Mouse (Mus musculus): ENCODE data around the gene Trp53rkb.
"Not testable (repeated sequence)": the region's sequence is repeated elsewhere in the genome, so short reads cannot be mapped to it uniquely, and the experiment has no call there.

Gene Trp53rkb

GRCm38 (mm10) chr2:166792355-166792754 lies at the start of gene Trp53rkb:
Gene Trp53rkb, plus strand, starts transcription at chr2:166792531.
- DNase-seq (ENCODE audit: extremely low spot score): no peak

GRCm38 (mm10) chr2:166743504-166743903 lies 48.8 kb upstream of the Trp53rkb start:
- no peak for DNase-seq (ENCODE audit: extremely low spot score)

DNA sequence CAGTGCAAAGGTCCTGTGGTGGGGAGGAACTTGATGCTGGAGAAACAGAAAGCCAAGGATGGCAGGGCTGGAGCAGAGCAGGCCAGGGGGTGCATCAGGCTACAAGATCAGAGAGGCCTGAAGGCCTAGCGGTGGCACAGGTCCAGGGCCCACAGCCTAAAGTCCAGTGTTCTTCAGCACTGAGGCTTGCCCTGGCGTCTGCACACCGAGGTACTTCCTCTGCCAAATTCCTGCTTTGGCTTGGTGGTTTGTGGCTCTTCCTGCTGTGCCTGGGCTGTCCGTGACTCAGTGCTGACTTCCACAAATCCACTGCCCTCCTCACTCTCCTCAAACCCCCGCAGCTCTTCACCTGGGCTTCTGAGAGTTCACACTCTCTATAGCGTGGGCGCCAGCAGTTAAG lies 47.9 kb upstream of the Trp53rkb start:
- DNase-seq (ENCODE audit: extremely low spot score): no peak

DNA sequence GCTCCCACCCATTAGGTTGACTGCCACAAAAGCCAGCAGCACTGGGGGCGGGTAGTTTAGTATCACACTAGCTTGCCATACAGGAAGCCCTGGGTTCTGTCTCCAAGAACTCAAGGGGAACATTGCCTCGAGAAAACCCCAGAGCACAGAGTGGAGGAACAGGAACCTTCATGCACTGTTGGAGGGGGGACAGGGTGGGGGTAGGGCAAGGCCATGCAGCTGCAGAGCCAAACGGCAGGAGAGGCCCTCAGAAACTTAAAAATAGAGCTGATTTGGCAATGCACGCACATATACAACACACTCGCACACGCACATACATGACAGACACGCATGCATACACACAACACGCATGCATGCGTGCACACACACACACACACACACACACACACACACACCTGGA lies 46.5 kb upstream of the Trp53rkb start:
- DNase-seq (ENCODE audit: extremely low spot score): no peak

- not testable (repeated sequence) for DNase-seq (ENCODE audit: extremely low spot score)
These were observed 45.9 kb upstream of the Trp53rkb start for GRCm38 (mm10) chr2:166746261-166746913.

GRCm38 (mm10) chr2:166750620-166751191 lies 41.6 kb upstream of the Trp53rkb start:
- DNase-seq (ENCODE audit: extremely low spot score): no peak

GRCm38 (mm10) chr2:166754194-166754593 lies 38.1 kb upstream of the Trp53rkb start:
- DNase-seq (ENCODE audit: extremely low spot score): no peak

DNA sequence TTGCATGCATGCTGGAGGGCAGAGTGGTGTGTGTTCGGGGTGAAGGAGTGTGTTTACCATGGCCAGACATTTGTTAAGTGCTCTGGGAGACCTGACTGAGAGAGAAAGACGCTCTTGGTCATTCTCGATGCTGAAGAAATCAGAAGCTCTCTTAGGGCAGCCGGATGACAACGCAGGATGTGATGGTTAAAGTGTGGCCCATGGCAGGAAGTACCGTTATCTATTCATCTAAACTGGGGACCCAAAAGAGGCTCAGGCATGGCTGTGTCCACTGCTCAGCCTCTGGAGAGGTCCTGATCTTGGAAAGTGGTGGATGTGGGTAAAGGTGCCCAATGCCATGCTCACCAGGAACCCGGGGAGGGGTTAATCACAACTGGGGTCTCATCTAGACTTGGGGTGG lies 37.6 kb upstream of the Trp53rkb start:
- DNase-seq (ENCODE audit: extremely low spot score): no peak

DNA sequence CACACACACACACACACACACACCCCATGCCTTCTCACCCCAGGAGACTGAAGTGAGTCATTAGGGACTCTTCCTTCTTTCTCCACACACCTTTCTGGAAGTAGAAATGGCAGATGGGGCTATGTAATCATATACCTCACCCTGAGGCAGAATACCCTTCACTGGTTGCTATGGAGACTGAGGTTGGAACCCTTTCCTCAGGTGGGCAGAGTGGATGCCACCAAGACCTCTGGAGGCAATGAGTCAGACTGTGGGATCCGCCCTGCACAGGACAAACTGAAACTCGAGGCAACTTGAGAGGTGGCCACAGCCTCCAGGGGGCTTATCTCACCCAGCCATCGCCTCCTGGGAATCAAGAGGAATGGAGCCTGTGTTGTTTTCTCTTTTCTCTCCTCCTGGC lies 34.4 kb upstream of the Trp53rkb start:
- DNase-seq (ENCODE audit: extremely low spot score): no peak

DNA sequence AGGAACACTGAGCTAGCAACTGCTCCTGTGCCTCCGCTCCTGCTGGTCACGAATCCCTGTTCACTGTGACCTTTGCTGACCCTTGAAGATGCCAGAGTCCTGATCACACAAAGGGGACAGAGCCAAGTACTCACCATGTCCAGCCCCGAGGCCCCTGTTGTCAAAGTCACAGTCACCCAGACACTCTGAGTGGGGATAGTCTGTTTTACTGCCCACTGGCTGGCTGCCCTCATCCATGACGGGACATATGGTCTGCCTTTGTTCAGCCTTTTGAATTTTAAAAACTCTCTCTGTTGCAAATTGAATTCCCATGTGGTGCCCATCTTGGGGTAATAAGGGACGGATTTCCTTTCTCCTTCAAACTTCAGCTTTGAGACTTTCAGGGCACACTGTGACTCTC lies 28.3 kb upstream of the Trp53rkb start:
- peak; percentile 44 for DNase-seq (ENCODE audit: extremely low spot score)

GRCm38 (mm10) chr2:166767591-166767990 lies 24.7 kb upstream of the Trp53rkb start:
- no peak for DNase-seq (ENCODE audit: extremely low spot score)

DNA sequence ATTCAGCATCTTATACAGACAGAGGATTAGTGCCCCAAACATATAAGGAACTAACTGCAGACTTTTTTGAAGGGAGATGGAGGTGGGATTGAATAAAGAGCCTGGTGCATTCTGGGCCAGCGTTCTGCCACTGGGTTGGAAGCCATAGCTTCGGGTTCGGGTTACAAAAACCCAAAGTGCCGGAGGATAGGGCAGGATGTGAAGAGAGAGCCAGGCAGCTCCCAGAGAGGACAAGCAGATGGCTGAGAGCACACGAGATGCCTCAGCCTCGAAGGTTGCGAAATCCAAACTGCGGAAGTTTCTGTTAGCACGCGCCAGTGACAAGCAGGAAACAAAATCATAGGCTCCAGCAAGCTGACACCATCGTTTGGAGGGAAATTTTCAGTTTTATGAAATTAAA lies 20.9 kb upstream of the Trp53rkb start:
- DNase-seq (ENCODE audit: extremely low spot score): no peak

DNA sequence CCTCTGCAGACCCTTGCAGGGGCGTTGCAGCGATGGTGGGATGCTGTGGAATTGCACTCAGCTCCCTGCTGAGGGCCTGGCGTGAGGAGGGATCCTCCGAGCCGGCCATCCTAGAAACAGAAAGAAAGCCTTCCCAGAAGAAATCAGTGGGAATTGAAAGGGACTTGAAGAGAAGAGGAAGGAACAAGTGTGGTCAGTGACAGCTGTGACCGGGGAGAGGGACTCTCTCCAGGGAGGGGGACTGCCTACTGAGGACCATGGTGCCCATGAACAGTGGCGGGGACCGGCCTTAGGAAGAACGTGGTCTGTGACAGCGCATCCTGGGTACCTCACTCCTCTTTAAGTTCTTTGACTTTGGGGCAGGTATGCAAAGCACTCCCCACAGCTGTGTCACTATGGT lies 18.7 kb upstream of the Trp53rkb start:
- DNase-seq (ENCODE audit: extremely low spot score): no peak

DNA sequence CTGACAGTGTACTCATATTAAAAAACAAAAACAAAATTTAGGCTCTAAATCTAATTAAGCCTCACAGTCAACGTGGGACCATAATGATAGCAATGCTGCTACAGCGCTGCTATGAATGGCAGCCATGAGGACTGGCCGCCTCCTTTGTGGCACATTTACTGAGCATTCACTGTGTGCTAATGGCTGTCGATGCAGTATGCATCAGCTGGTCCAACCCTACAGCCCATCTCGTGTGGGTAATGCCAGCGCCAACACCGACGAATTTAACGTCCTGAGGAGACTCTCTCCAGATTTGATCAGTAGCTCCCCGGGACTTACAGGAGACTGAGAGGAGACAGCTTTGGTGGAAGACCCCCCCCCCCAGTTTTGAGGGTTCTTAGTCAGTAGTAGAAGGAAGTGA lies 18.1 kb upstream of the Trp53rkb start:
- no peak for DNase-seq (ENCODE audit: extremely low spot score)

GRCm38 (mm10) chr2:166775357-166775893 lies 16.9 kb upstream of the Trp53rkb start:
- DNase-seq (ENCODE audit: extremely low spot score): no peak

- DNase-seq (ENCODE audit: extremely low spot score): peak; percentile 43
These were observed 16.1 kb upstream of the Trp53rkb start for GRCm38 (mm10) chr2:166776272-166776671.

DNA sequence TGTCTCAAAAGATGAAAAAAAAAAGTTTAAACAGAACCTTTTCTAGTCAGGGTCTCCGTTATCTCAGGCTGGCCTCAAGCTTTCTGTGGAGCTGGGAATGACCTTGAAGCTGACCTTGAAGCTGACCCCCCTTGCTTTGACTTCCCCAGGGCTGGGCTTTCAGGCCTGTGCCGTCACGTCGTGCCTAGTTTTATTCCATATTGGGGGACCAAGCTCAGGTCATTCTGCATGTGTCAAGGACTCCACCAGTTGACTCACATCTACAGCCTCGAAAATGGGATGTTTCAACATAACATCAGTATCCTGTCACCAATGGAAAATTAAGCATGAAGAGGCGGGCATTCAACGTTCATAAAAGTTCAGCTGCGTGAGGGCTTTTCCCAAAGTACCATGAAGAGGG lies 12.4 kb upstream of the Trp53rkb start:
- no peak for DNase-seq (ENCODE audit: extremely low spot score)

- peak; percentile 79 for DNase-seq (ENCODE audit: extremely low spot score)
These were observed 11.3 kb upstream of the Trp53rkb start for GRCm38 (mm10) chr2:166780980-166781578.

- DNase-seq (ENCODE audit: extremely low spot score): no peak
These were observed 8.0 kb upstream of the Trp53rkb start for GRCm38 (mm10) chr2:166784376-166784775.

DNA sequence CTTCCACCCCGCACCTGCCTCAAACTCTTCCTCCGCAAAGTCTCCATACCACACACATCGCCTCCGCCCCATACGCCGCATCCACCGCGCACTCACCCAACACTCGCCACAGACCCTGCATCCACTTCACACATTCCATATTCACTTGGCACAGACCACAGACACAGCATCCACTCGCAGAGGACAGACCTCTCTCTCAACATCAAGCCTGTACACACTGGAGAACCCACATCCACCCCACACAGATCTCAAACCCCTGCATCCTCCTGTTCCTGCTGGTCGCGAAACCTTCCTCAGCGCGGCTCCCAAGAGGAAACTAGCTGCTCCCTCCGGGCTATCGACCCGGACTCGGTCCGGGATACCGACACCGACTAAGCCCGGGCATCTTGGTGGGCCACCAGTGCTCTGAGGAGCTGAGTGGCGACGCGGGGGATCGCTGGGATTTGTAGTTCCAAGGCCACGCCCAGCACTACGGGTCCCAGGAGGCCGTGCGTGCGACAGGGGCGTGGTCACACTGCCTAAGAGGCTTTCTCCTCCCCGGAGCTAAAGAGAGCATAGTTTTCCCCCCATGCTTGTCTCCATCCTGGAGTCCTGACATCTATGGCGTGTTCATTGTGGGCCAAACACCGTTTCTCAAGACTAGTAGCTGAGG lies 5.9 kb upstream of the Trp53rkb start:
- DNase-seq (ENCODE audit: extremely low spot score): peak; percentile 88

DNA sequence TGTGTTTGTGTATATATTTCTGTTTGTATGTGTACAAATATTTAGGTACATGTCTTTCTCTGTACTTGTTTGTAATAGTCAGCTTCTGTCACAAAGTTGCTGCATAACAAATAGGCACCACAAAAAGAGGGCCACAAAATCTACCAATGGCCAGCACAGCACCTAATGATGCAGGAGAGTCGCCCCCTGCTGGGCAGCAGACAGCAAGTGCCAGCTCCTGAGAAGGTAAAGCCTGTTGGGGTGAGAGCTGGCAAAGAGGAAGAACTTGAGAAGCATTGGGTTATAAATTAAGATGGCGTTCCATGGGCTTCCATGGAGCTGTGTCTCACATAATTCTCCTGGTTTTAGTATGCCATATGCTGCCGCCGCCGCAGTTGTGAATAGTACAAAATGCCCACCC lies 593 bp upstream of the Trp53rkb start:
- DNase-seq (ENCODE audit: extremely low spot score): no peak

DNA sequence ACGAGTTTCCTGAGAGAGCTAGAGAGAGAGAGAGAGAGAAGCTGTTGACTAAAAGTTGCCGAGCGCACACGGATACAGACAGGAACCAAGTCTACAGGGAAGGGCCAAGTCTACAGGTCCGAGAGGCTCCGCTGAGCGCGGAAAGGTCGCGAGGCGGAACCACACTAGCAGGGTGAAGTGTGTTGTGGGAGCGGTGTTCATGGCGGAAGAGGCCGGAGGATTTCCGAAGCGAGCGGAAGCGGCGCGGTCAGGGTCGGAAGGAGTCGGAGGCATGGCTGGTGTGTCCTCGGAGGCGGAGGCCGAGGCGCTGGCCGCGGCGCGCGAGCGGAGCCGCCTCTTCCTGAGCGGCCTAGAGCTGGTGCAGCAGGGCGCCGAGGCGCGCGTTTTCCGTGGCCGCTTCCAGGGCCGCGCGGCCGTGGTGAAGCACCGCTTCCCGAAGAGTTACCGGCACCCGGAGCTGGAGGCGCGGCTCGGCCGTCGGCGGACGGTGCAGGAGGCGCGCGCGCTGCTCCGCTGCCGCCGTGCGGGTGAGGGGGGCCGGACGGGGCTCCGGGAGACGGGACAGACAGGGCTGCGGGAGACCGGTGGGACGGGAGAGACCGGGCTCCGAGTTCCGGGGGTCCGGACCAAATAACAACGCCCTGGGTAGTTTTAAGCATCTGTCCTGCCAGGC lies 1.3 kb downstream of the Trp53rkb start:
- peak; percentile 86 for DNase-seq (ENCODE audit: extremely low spot score)

Data from embryo, embryonic 9.5 days (tissue).